Mouse (Mus musculus): ENCODE data around the gene Pds5b.
"Not testable (repeated sequence)": the region's sequence is repeated elsewhere in the genome, so short reads cannot be mapped to it uniquely, and the experiment has no call there.

DNA sequence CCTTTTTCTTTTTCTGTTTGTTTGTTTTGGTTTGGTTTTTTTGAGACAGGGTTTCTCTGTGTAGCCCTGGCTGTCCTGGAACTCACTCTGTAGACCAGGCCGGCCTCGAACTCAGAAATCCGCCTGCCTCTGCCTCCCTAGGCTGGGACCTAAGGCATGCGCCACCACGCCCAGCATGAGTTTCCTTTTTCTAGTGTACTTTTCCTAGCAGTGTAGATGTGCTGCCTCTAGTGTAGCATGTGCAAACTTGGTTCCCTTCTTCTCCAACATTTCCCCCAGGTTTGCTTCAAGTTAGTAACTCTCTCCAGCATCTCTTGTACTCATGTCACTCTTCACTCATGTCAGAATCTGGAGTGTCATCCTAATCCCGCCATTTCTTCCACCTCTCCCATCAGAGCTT lies 9.3 kb downstream of the Pds5b start:
- TF ChIP-seq EP300 (IDR thresholded peaks at IDR 0.05; ENCODE audit: insufficient read depth, low read depth, low read length); CTCF (IDR thresholded peaks at IDR 0.05; ENCODE audit: low read depth, low read length): not testable (repeated sequence)

Measured in ES-Bruce4 (cell line).